Mouse (Mus musculus): ENCODE data around the gene Ttll11.

DNA sequence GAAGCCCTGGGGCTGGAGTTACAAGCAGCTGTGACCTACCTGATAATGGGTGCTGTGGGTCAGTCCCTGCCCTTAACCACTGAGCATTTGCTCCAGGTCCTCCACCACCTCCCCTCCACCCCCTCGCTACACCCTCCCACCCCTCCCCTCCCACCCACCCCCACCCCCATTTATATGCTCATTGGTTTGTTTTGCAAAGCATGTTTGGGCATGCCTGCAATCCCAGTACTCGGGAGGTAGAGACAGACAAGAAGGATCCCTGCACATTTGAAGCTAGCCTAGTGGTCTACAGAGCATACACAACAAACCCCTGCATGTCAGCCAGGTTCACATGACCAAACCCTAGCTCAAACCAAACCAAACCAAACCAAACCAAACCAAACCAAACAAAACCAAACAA, 243.7 kb downstream of the Ttll11 start:
- TF ChIP-seq CTCF (IDR thresholded peaks at IDR 0.05; ENCODE audit: low read depth, low read length) (no peak), POLR2A (IDR thresholded peaks at IDR 0.05; ENCODE audit: borderline replicate concordance, low read depth, low read length) (no peak)

All from bone marrow macrophage, adult 2 months (primary cell).